Mouse (Mus musculus): Measurements from ENCODE around the gene Tspan12.
"Not testable (repeated sequence)": the region's sequence is repeated elsewhere in the genome, so short reads cannot be mapped to it uniquely, and the experiment has no call there.

The Tspan12 gene

DNA sequence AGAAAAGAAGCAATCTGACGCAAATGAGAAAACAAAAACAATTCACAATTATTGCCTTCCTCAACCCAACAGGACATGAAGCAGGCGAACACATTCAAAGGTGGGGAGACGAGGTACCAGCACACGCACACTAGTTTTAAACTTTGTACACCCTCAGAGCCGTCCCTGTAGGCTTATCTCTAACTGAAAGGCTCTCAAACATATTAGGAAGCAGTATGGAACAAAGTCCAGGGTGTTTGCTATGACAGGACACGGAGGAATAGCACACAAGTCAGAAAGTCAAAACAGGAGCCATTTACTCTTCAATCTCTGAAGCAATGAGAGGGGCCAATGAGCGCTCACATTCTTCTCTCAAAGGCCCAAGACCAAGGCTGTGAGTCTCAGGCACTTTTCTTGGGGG, 24.3 kb downstream of the Tspan12 start:
- no peak for DNase-seq (ENCODE audit: low spot score)

DNA sequence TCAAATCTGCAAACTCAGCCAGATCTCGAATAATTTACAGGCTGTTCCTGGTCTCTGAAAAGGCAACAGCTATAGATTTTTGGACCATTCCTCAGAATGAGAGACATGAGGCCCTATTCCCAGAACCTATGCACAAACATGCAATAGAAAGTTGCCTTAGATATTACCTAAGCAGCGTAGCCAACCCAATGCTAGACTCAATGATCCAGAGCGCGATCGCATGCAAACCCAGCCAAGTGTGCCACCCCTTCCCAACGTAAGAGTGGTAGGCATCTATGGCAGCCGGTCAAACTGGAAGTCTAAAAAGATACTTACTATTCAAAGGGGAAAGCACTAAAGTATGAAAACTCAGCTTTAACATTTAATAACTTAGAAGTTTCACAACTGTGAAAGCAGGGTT, 28.6 kb downstream of the Tspan12 start:
- DNase-seq (ENCODE audit: low spot score), result no peak

DNA sequence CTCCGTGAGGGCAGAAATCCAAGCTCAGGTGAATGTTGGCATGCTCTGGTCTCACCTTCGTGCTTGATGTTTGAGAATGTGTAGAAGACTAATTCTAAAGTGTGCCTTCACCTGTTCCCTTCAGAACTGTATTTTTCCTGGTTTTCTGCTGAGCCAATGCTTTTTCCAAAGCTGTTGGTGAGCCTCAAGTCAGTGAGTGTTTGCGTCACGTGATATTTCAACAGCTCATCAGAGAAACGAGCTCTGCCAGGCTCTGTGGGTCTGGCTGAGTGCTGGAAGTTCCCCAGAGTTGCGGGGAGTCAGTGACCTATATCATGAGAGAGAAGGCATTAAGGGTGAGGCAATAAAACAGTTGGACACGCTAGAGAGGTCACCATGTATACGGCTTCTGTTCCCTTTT, 29.0 kb downstream of the Tspan12 start:
- no peak for DNase-seq (ENCODE audit: low spot score)

DNA sequence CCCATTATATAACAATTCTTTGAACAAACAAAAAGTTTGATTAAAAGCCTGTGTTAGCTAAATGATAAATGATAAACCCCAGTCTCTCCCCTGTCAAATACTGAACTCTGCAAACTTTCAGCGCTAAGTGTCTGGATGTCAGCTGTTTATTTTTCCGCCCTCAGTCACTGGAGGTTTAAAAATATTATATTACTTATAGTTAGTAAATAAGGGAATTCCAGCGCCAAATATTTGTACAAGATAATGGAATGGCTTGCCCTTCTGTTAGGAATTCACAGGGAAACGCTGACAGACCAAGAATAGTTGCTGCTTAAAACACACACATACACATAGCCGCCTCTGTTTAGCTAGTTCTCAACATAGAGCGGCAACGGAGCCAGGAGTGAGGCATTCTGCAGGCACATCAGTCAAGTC, 29.6 kb downstream of the Tspan12 start:
- no peak for DNase-seq (ENCODE audit: low spot score)

DNA sequence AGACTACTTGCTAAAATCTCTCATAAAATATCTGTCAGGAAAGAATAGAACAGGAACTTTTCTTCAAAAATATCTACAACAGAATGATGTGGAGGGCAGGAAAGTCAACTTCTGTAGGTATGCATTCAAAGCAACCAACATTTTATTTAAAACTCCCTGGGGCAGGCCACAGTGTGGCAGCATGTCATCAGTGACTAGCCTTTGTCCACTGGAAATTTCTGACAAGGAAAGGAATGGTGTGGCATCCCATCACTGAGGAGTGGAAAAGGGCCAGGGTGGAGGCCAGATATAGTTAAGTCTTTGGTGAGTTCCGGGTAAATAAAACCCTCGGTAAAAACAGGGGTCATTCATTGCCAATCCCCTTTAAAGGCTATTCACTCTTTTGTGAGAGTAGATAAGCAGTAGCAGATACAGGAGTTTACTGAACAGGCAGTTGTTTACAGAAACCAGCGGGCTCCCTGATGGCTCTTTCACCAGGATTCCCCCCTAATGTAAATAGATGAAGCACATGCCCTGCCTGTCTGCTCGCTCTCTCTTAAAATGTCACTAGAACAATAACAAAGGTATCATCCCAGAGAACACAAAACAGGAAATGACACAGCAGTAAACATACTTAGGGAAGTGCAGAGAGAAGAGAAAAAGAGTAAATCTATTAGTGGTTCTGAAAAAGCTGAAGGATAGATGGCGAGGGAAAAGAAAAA, 34.1 kb downstream of the Tspan12 start:
- no peak for DNase-seq (ENCODE audit: low spot score)

DNA sequence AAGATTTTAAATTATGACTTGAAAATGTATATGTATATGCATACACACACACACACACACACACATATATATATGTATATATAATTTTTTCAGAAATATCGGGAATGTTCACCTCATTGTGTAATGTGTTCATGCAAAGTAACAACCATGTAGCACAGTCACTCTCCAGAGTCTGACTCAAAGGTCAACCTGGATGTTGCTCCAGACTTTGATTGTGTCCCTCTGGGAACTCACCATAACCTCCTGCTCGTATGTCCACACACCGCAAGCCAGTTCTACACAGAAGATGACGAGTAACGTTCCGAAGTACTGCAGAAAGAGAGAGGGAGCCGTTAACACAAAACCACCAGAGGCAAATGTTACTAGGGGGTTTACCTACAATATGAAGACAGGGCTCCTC, 46.3 kb downstream of the Tspan12 start:
- no peak for DNase-seq (ENCODE audit: low spot score)

DNA sequence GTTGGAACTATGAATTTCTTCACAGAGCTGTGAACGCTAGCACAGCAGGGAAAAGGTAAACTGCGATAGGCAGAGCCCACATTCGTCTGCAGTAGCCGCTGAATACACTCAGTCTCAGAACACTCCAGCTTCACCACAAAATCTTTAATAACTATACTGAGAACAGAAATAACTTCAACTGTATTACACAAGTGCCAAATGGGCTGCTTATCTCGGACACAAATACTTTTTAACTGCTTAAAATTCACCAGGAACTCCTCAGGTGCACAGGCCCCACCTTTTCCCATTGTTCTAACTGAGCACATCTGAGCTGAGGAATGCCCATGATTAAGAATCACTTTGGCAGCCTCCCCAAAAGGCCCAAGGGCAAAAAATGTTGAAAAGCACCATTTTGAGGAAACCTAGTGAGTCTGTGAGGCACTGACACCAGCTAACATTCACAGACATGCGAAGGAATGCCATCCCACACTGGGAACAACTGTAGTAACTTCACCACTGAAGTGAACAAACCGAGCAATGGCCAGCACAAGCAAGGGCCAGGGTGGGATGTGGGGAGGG, 47.2 kb downstream of the Tspan12 start:
- no peak for DNase-seq (ENCODE audit: low spot score)

DNA sequence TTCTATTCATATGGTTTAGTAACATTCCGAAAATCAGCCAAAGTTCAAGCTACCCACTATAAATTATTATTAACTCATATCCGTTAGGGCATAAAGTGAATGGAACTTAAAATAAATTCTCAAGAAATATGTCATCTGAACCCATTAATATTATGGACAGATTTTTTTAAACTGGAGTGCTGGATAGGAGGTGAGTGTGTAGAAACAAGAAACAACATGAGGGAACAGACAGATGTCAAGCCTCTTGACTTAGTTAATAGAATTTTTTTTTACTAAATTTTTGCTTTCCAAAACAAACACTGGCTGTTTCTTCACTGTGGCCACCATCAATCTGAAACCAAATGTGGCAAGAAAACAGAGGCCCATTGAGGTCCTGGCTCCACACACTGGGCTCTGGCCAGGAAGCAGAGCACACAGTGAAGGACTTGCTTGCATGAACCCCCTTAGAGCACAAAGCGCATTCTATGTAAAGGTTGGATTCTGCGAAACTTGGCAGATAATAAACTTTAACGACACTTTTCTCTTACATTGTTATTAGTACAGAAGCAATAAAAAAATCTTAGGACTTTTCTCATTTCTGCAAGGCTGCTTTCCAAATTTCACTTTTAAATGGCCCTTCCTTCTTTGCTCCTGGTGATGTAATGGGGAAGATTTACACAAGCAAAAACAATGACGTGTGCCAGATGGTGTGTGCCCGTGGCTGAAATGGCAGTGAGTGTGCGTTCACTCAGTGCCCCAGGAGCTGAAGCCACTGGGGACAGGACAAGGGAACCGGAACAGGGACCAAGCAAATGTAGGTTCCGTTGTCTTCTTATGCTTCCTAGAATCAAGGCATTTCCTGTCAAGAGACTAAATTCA, 48.6 kb downstream of the Tspan12 start:
- DNase-seq (ENCODE audit: low spot score), result no peak

DNA sequence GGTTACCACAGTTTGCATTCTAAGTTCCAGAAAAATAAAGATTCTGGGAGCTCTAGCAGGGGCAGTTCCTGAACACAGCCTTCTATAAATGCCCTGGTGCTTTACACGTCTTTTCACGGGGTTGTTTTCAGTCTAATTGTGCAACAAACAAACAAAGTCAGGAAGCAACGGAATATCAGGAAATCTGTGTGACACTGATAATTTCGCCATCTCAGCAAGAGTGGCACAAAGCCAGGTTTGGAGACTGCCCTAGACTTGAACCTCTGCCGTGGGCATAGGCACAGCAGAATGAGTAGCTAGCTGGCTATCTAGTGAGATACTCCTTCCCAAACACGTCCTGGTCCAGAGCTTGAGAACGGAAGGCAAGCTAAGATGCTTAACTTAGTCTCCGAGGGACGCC, 53.7 kb downstream of the Tspan12 start:
- DNase-seq (ENCODE audit: low spot score), result no peak

DNA sequence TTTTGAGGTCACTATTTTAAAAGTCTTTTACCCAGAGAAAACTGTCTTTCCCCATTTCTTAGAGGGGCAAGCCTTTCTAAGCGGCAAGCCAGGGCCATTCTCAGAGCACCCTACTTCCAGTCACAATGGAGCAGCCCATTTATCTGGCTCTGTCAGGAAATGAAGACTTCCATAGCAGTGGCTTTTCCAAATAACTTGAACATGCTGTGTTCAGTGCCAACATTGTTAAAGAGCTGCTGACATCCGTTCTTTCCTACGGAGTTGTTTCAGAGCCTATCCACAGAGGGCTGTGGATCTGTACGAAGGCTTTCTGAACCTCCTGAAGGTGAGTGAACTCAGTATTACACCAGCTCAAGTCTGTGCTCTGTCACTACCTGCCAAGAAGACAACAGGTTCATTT, 55.2 kb downstream of the Tspan12 start:
- DNase-seq (ENCODE audit: low spot score), result no peak

DNA sequence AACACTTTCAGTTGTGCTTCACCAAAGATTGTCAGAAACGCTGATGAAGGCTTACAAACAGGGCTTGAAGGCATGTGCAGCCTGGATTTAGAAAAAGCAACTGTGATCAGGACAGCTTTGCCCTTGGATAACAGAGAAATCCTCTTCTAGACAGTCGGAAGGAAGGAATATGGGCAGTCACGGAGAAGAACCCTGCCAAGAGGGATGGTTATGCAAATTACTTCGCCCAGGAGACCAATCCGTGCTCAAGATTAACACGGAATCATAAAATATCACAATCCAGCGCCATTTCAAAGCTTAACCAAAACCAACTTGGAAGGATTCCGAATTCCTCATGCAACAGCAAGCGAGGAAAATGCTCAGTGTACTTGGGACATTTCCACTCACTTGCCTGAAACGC, 55.9 kb downstream of the Tspan12 start:
- DNase-seq (ENCODE audit: low spot score), result no peak

DNA sequence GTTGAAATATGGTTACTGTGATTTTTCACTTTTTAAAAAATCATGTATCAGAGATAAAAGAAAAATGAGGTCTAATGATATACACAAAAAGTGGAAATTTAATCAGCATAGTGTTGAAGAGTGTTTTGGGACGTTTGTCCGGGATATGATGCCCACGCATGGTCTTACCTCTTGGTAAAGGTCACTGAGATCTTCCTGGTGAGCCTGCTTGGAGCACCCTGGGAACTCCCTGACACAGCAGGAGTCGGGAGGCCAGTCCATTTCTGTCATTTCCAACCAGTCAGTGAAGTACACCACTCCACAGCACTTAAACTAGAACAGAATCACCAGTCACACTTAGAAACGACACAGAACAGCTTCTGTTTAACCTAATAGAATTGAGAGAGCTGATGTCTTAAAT, 56.9 kb downstream of the Tspan12 start:
- DNase-seq (ENCODE audit: low spot score), result no peak

DNA sequence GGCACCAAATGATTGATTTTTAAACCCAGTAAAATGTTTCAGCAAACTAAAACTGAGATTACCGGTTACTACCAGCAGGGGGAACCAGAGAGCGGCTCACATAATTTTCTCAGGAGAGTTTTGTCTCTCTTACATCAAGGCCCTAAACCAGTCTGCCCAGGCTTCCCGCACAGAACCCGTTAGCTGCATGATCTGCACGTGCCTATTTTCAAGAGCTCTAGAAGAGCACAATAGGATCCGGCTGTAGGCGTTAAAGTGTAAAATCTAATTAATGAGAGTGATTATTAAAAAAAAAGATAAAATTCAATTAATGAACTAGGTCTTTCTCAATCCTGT, 57.3 kb downstream of the Tspan12 start:
- DNase-seq (ENCODE audit: low spot score), result no peak

DNA sequence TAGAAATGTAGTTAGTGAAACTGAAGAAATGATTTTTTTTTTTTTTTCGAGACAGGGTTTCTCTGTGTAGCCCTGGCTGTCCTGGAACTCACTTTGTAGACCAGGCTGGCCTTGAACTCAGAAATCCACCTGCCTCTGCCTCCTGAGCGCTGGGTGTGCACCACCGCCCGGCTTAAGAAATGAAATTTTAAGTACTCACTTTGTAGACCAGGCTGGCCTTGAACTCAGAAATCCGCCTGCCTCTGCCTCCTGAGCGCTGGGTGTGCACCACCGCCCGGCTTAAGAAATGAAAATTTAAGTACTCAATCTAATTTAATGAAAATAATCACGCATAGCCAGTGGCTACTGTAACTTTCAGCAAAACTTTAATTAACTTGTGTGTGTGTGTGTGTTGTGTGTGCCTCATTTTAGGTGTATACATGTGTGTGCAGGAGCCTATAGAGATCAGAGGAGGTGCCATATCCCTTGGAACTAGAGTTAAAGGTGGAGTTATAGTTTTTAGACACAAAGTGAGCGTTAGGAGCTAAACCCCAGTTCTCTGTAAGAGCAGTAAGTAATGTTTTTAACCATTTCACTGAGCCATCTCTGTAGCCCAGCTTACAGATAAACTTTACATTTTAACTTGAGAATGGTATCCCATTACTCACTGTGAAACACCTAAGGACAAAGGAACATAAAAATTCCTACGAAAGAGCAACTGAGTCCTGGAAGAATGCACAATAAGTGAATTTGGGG, 57.8 kb downstream of the Tspan12 start:
- DNase-seq (ENCODE audit: low spot score), result no peak

DNA sequence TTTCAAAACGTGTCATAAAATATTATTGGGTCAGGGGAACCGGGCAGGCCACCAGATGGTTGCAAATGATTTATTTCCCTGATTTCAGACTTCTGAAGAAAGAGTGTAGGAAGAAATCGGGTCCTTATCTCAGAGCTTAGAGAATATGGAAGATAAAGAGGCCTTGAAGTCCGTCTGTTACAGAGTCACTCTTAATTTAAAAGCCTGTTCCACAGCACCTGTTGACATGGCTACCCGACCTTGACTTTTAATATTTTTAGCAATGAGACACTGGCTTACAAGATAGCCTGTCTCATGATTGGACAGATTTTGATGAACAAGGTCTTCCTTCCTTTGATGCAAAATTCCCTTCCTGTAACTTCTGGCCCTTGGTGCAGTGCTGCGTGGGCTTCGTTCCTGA, 61.0 kb downstream of the Tspan12 start:
- no peak for DNase-seq (ENCODE audit: low spot score)

DNA sequence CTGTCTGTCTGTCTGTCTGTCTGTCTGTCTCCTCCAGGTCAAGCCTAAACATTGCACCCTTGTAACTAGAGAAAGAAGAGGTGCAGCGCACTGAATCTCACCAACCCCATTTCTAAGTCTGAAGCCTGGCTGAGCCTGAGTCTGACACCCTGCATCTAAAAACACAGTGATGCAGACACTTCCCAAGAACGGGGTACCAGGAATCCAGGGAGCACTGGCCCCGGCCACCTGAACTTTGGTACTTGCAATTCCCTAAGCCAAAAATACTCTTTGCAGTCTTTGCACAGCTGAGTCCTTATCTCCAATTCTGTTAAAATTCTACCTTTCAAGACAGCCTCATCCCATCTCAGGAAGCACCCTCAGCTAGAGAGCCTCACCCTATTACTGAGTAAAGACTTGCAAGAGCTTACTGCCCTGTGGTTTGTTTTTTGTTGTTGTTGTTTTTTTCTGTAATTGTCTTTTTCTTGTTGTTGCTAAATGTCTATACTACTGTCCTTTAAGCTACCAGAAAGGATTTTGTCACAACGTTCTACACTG, 61.7 kb downstream of the Tspan12 start:
- DNase-seq (ENCODE audit: low spot score), result no peak

DNA sequence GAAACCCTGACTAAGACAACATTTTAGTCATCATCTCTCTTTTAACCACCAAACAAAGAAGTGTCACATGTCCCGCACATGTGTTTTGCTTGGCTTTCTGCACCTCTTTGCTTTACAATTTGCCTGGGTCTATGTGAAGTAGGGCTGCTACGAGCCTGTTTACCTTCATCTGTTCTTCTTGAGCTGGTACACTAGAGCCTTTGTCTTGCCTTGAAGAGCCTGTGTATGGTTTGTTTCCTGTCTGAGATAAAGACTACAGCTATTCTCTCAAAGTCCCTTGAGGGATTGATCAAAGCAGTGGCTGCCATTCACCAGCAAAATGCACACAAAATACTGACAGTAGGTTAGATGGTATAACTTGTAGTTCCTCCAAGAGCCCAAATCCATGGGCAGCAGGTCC, 62.3 kb downstream of the Tspan12 start:
- DNase-seq (ENCODE audit: low spot score), result no peak

DNA sequence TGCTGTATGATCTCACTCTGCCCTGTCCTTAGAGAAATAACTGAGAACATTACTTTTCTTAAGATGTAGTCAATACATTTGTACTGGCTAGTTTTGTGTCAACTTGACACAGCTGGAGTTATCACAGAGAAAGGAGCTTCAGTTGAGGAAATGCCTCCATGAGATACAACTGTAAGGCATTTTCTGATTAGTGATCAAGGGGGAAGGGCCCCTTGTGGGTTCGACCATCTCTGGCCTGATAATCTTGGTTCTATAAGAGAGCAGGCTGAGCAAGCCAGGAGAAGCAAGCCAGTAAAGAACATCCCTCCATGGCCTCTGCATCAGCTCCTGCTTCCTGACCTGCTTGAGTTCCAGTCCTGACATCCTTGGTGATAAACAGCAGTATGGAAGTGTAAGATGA, 62.7 kb downstream of the Tspan12 start:
- not testable (repeated sequence) for DNase-seq (ENCODE audit: low spot score)

DNA sequence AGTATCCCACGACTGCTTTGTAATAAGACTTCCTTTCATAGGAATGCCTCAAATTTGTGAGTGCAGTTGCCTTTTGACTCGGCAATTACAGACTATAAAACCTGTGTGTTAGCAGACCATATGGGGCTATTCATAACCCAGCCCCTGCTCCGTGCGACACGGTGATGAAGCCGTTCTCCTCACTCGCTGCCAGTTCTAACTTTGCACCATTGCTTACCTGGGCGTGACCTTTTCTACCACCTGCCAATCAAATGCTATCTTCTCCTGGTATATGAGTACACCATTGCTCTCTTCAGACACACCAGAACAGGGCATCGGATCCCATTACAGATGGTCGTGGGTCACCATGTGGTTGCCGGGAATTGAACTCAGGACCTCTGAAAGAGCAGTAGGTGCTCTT, 64.6 kb downstream of the Tspan12 start:
- no peak for DNase-seq (ENCODE audit: low spot score)

DNA sequence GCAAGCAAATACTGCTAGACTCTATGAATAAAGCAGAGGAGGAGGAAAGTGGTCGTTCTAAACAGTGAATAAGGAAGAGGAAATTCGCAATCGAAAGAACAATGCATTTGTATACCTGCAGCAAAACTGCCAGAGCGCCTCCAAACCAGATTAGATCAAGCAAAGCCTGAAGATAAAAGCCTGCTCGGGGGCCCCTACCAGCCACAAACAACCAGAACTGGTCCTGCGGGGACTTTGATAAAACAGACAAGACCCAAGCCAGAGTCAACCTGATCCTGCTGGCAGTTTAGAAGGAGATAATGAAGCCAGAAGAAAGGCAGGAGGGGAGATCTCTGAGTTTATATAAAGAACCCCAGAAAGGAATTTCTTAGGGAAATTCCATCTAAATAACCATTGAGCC, 65.0 kb downstream of the Tspan12 start:
- DNase-seq (ENCODE audit: low spot score), result no peak

DNA sequence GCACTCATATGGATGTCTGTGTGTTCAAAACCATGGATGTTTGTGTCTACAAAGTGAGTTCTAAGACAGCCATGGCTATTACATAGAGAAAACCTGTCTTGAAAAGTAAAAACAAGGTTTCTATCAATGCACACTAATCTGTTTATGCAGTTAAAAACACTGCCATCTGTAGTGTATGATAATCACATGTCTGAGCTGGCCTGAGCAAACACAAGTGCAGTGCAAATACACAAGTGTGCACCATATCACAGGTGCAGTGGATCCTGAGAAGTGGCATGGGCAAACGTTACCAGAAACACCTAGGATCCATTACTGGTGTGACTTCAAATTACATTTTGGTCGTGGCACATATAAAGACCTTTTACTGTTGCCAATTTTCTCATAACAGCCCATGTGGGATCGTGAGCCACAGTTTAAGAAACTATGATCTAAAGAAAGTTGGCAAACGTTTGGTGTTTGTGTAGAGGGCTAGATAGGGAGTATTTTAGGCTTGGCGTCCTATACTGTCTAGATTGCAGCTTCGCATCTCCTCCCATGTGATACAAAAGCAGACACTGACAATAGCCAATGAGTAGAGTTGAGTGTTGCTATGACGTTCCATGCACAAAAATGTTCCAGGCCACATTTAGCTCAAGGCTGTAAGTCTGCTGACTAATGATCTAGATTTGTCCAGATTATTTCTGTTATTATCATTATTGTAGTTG, 78.0 kb downstream of the Tspan12 start:
- no peak for DNase-seq (ENCODE audit: low spot score)

DNA sequence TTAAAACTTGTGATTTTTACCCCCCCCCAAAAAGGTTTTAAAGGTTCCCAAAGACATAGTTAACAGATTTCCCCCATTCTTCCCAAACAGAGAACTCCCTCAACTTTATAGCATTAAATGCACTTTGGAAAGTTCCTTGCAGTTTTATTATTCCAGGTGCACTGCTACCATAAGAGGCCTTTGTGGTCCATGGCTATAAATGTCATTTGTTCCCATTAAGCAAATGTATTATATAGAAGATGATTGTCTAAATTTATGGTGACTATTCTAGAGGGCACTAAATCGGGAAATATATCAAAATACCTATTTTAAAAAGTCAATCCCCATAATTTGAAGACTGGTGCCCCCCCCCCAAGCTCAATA, 82.9 kb downstream of the Tspan12 start:
- no peak for DNase-seq (ENCODE audit: low spot score)

All from left cerebral cortex, adult 11 months (tissue).